Mouse (Mus musculus): ENCODE measurements around the gene Klhl18. TPM values are rescaled to one million over a fixed set of nuclear protein-coding genes. Genes with fewer than 3 reads are reported as not detected.

Gene Klhl18
- 9.8 and 10.2 TPM in 2 replicates for polyA plus RNA-seq (2016; fragmentation: Nextera tagmentation; extraction: Ambion mirVana)

GRCm38 (mm10) chr9:110476124-110477091, at the start of gene Klhl18, which contains the start of gene Kif9:
Gene Klhl18 (minus strand): TSS chr9:110476694.
Gene Kif9 (plus strand): TSS chr9:110476958.
- Histone ChIP-seq H3K9me3 (replicated peaks) (no peaks in the 10 kb centered on the region), H3K4me1 (replicated peaks) (peaks cover 18% of the 10 kb centered on the region), H3K36me3 (peaks cover 11% of the 10 kb centered on the region; the same call in 1 of the 2 replicates), H3K27ac (ENCODE audit: poor library complexity, severe bottlenecking) (peak within 1 kb of the TSS; percentile 89), H3K4me2 (peak within 1 kb of the TSS; percentile 85), H3K27me3 (replicated peaks) (peaks cover 18% of the 10 kb centered on the region), H3K9ac (peak within 1 kb of the TSS; percentile 79), H3K4me3 (peak within 1 kb of the TSS; percentile 74)
- peak; percentile 99 for ATAC-seq (ENCODE audit: insufficient number of reproducible peaks, low FRiP score)
- under 1% methylated on average over 53 of the region's 53 CpGs for WGBS

- no peak overlapping the region for H3K27ac ChIP-seq (ENCODE audit: poor library complexity, severe bottlenecking)
- ATAC-seq (ENCODE audit: insufficient number of reproducible peaks, low FRiP score): no peak
- H3K27me3 ChIP-seq (replicated peaks): no peaks in the 10 kb centered on the region
- no peak overlapping the region for H3K4me2 ChIP-seq
- H3K4me3 ChIP-seq: no peak overlapping the region
- 46% methylated on average over 2 of the region's 2 CpGs for WGBS
- no peaks in the 10 kb centered on the region for H3K36me3 ChIP-seq
- no peaks in the 10 kb centered on the region for H3K4me1 ChIP-seq (replicated peaks)
- H3K9me3 ChIP-seq (replicated peaks): no peaks in the 10 kb centered on the region
- no peak overlapping the region for H3K9ac ChIP-seq
Observed at GRCm38 (mm10) chr9:110525737-110526136, 49.2 kb upstream of the Klhl18 start.

DNA sequence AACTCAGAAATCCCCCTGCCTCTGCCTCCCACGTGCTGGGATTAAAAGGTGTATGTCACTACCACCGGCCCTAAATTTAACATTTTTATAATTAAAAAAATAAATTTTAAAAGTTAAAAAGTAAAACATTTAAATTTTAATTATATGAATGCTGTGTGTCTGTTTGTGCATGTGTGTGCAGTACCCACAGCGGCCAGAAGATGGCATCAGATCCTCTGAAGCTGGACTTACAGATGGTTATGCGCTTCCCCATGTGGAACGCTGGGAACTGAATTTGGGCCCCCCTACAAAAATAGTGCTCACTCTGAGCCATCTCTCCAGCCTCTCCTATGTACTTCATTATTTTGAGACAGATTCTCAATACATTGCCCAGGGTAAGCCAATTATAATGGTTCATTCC, 14.4 kb upstream of the Klhl18 start:
- ATAC-seq (ENCODE audit: insufficient number of reproducible peaks, low FRiP score): no peak
- H3K4me3 ChIP-seq: no peak overlapping the region
- no peak overlapping the region for H3K27ac ChIP-seq (ENCODE audit: poor library complexity, severe bottlenecking)
- H3K4me1 ChIP-seq (replicated peaks): no peaks in the 10 kb centered on the region
- no peaks in the 10 kb centered on the region for H3K27me3 ChIP-seq (replicated peaks)
- H3K36me3 ChIP-seq: no peaks in the 10 kb centered on the region
- WGBS: 52% methylated on average over 5 of the region's 5 CpGs
- H3K9me3 ChIP-seq (replicated peaks): peaks cover 9% of the 10 kb centered on the region
- H3K4me2 ChIP-seq: no peak overlapping the region
- H3K9ac ChIP-seq: no peak overlapping the region

- Histone ChIP-seq H3K9ac (no peak overlapping the region), H3K9me3 (replicated peaks) (peaks cover 9% of the 10 kb centered on the region), H3K27ac (ENCODE audit: poor library complexity, severe bottlenecking) (no peak overlapping the region), H3K4me1 (replicated peaks) (no peaks in the 10 kb centered on the region), H3K27me3 (replicated peaks) (no peaks in the 10 kb centered on the region; the same call in 1 of the 2 replicates), H3K4me3 (no peak overlapping the region), H3K4me2 (no peak overlapping the region), H3K36me3 (no peaks in the 10 kb centered on the region)
- no peak for ATAC-seq (ENCODE audit: insufficient number of reproducible peaks, low FRiP score)
- 58% methylated on average over 4 of the region's 4 CpGs for WGBS
Observed at GRCm38 (mm10) chr9:110488841-110489240, 12.3 kb upstream of the Klhl18 start.

DNA sequence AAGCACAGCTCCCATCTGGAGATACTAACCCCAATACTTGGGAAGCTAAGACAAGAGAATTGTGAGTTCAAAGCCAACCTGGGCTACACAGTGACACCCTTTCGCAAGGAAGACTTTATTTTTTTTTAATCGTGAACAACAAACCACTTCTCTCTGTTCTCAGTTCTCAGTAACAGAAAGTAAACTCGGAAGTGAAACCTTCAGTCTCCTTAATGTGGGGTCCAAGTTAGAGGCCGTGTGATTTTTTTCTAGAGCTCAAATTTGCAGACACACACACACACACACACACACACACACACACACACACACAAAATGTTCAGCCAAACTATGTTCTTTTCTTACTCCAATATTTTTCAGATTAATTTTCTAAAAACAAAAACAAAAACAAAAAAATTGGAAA, 2.1 kb upstream of the Klhl18 start:
- Histone ChIP-seq H3K9ac (no peak overlapping the region), H3K27me3 (replicated peaks) (peaks cover 18% of the 10 kb centered on the region), H3K27ac (ENCODE audit: poor library complexity, severe bottlenecking) (no peak overlapping the region), H3K4me3 (no peak overlapping the region), H3K4me2 (no peak overlapping the region), H3K9me3 (replicated peaks) (no peaks in the 10 kb centered on the region), H3K36me3 (no peaks in the 10 kb centered on the region), H3K4me1 (replicated peaks) (peaks cover 12% of the 10 kb centered on the region)
- 63% methylated on average over 4 of the region's 4 CpGs for WGBS
- no peak for ATAC-seq (ENCODE audit: insufficient number of reproducible peaks, low FRiP score)

- H3K27me3 ChIP-seq (replicated peaks): peaks cover 18% of the 10 kb centered on the region
- H3K27ac ChIP-seq (ENCODE audit: poor library complexity, severe bottlenecking): no peak overlapping the region
- H3K4me1 ChIP-seq (replicated peaks): peaks cover 18% of the 10 kb centered on the region
- no peaks in the 10 kb centered on the region for H3K9me3 ChIP-seq (replicated peaks)
- no peak for ATAC-seq (ENCODE audit: insufficient number of reproducible peaks, low FRiP score)
- 54% methylated on average over 11 of the region's 11 CpGs for WGBS
- H3K36me3 ChIP-seq: 0 out of 2 replicates have a peak, but pooled peaks cover 3% of the 10 kb centered on the region
- H3K4me2 ChIP-seq: no peak overlapping the region
- no peak overlapping the region for H3K9ac ChIP-seq
- H3K4me3 ChIP-seq: no peak overlapping the region
Observed at GRCm38 (mm10) chr9:110477951-110478350, 1.5 kb upstream of the Klhl18 start.

DNA sequence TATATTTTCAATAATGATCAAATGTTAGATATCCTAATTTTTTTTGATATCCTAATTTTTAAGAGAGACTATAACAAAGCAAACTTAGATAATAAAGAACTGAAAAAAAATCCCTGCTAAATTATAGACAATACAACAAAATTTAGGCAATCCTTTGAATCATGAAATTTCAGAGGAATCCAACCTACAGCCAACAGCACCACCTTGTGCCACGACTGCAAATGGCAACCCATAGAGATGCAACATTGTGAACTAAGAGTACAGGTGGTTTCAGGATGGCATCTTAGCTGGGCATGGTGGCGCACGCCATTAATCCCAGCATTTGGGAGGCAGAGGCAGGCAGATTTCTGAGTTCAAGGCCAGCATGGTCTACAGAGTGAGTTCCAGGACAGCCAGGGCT, 10.3 kb downstream of the Klhl18 start:
- Histone ChIP-seq H3K9me3 (replicated peaks) (no peaks in the 10 kb centered on the region), H3K4me3 (no peak overlapping the region), H3K27ac (ENCODE audit: poor library complexity, severe bottlenecking) (no peak overlapping the region), H3K4me1 (replicated peaks) (no peaks in the 10 kb centered on the region), H3K36me3 (peaks cover 18% of the 10 kb centered on the region), H3K9ac (no peak overlapping the region), H3K4me2 (no peak overlapping the region), H3K27me3 (replicated peaks) (no peaks in the 10 kb centered on the region)
- 79% methylated on average over 3 of the region's 3 CpGs for WGBS
- no peak for ATAC-seq (ENCODE audit: insufficient number of reproducible peaks, low FRiP score)

DNA sequence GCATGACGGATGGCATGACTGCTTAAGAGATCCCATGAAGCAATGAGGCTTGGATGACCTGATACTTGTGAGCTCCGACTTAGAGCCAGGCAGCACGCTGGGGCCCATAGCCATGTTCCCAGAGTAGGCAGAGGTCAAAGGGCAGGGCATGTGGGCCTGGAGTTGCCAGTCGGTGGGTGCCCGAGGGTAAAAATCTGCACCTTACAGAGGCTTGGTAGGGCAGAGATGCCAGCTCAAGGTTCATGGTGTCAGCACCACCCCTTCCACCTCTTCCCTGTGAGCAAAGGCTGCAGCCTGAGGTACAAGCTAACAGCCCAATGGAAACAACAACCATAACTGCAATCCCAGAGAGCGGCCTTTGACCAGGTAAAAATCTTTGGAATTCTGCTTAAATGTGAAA, 11.2 kb downstream of the Klhl18 start:
- peaks cover 18% of the 10 kb centered on the region for H3K36me3 ChIP-seq
- no peak overlapping the region for H3K4me3 ChIP-seq
- H3K4me2 ChIP-seq: no peak overlapping the region
- WGBS: 90% methylated on average over 6 of the region's 6 CpGs
- no peaks in the 10 kb centered on the region for H3K9me3 ChIP-seq (replicated peaks)
- no peak for ATAC-seq (ENCODE audit: insufficient number of reproducible peaks, low FRiP score)
- H3K4me1 ChIP-seq (replicated peaks): no peaks in the 10 kb centered on the region
- H3K9ac ChIP-seq: no peak overlapping the region
- H3K27ac ChIP-seq (ENCODE audit: poor library complexity, severe bottlenecking): no peak overlapping the region
- no peaks in the 10 kb centered on the region for H3K27me3 ChIP-seq (replicated peaks)

GRCm38 (mm10) chr9:110463983-110464591, 12.4 kb downstream of the Klhl18 start:
- Histone ChIP-seq H3K9ac (no peak overlapping the region), H3K4me2 (no peak overlapping the region), H3K36me3 (peaks cover 18% of the 10 kb centered on the region), H3K9me3 (replicated peaks) (no peaks in the 10 kb centered on the region), H3K4me1 (replicated peaks) (peaks cover 9% of the 10 kb centered on the region), H3K27me3 (replicated peaks) (no peaks in the 10 kb centered on the region), H3K4me3 (no peak overlapping the region), H3K27ac (ENCODE audit: poor library complexity, severe bottlenecking) (no peak overlapping the region)
- no peak for ATAC-seq (ENCODE audit: insufficient number of reproducible peaks, low FRiP score)
- WGBS: 82% methylated on average over 6 of the region's 6 CpGs

DNA sequence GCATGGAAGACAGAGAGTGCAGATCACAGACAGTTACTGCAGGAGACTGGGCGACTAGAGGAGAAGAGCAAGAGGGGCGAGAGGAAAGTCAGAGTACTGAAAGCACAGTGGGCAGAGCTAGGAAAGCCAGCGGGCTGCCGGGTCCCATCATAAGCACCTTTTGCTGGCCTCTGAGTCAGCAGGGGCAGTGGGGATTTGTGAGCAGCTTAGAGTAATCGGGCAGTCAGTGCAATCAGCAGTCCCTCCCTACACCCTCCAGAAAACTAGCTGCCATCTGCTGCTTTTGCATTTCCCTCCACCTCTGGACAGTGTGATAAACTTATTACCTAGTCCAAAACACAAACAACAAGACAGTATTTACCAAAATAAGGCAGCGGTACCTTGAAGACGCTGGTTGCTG, 14.2 kb downstream of the Klhl18 start:
- Histone ChIP-seq H3K4me3 (no peak overlapping the region), H3K9me3 (replicated peaks) (no peaks in the 10 kb centered on the region), H3K4me2 (no peak overlapping the region), H3K36me3 (peaks cover 18% of the 10 kb centered on the region), H3K4me1 (replicated peaks) (peaks cover 16% of the 10 kb centered on the region), H3K27ac (ENCODE audit: poor library complexity, severe bottlenecking) (no peak overlapping the region), H3K9ac (no peak overlapping the region), H3K27me3 (replicated peaks) (no peaks in the 10 kb centered on the region)
- 71% methylated on average over 7 of the region's 7 CpGs for WGBS
- ATAC-seq (ENCODE audit: insufficient number of reproducible peaks, low FRiP score): no peak
